Mouse (Mus musculus) spleen, adult 2 months (tissue): Measurements from ENCODE around the gene Hoxa2.

Experiments used
- CTCF ChIP-seq: fragments of 200-500 bp; IDR thresholded peaks from 2 replicates; pipeline ENCODE4 v1.5.1; 2011; ENCODE audit warnings: mild to moderate bottlenecking, inconsistent platforms; ENCODE audit not compliant: insufficient read depth, insufficient read length, insufficient replicate concordance; ENCODE audit errors: extremely low read depth
- POLR2A ChIP-seq: fragments of 200-500 bp; IDR thresholded peaks from 2 replicates; pipeline ENCODE4 v1.6.1; 2011; ENCODE audit warnings: low read depth, low read length, inconsistent platforms

GRCm38 (mm10) chr6:52159164-52159761 lies 5.4 kb downstream of the Hoxa2 start:
- TF ChIP-seq CTCF = no peak
- no peak for TF ChIP-seq POLR2A
